Mouse (Mus musculus): ENCODE measurements around the gene Sac3d1.

DNA sequence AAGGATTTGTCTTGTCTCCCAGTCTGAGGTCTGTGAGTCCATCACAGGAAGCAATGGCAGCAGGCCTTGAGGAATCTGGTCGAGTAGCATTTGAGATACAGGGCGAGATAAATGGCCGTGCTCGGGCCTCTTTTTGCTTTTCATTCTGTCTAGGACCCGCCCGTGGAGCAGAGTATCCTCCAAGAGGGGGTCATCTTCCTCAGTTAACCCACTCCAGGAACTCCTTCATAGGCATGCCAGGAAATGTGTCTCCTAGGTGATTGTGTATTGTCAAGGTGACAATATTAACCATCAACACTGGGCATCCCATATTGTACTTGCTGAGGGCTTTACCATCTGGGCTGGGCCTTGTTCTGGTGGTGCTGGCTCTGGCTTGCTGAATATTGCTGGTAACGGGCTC is 24.3 kb downstream of the Sac3d1 start, which contains the start of gene AC131692.1:
- no peak for TF ChIP-seq CTCF (IDR thresholded peaks at IDR 0.05; ENCODE audit: low read depth, low read length)
- TF ChIP-seq POLR2A (IDR thresholded peaks at IDR 0.05; ENCODE audit: insufficient read depth, low read length): no peak
